Mouse (Mus musculus): ENCODE data around the gene Mfsd4b1. TPM values are rescaled to one million over a fixed set of nuclear protein-coding genes. Genes with fewer than 3 reads are reported as not detected.
A peak's percentile ranks its signal among the peaks of the same experiment; 100 is the strongest.

Mfsd4b1 gene
- polyA plus RNA-seq, 1 experiment from 2014 or later = 0.37 TPM

DNA sequence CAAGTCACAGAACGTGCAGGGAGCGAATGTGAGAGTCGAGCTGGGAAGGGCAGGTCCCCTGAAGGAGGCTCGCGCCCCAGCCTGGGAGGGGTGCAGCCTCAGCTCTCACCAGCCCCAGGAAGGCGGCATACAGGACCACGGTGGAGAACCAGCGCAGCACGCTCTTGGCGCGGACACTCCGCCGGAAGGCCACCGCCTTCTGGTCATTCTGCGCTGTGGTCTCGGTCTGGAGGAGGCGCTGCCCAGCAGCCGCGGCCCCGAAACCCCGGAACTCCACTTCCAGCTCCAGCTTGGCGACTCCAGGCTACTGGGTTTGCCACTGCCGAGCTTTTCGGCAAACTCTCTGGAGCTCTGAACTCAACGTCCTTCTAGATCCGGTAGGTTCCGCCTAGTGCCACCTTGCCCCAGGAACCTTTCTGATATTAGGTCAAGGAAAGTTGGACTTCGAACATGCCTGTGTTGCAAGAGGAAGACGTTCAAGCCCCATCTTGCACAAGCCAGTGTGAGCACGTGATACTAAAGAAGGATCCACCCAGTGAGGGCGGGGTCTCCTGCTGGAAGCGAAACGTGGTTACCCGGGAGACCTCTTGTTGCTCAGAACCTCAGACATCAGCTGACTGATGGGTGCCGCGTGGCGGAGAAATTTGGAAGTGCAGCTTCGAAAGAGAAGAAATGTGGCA lies 65.2 kb downstream of the Mfsd4b1 start, which contains the start of gene Mfsd4b3:
Gene Mfsd4b3 (minus strand): TSS at position 393 of the 680 bp plus-strand sequence.
- H3K9me3 ChIP-seq (replicated peaks) = no peaks in the 10 kb centered on the region
- H3K4me1 ChIP-seq = peaks cover 9% of the 10 kb centered on the region; the same call in 1 of the 2 replicates
- peak within 1 kb of the TSS; percentile 94 for H3K4me2 ChIP-seq (replicated peaks)
- H3K36me3 ChIP-seq = no peaks in the 10 kb centered on the region
- H3K27me3 ChIP-seq = no peaks in the 10 kb centered on the region
- peak within 1 kb of the TSS; percentile 26 for H3K9ac ChIP-seq
- under 1% methylated on average over 38 of the region's 38 CpGs for WGBS
- ATAC-seq (ENCODE audit: insufficient number of reproducible peaks, low FRiP score, low TSS enrichment, low read depth) = peak; percentile 98
- H3K27ac ChIP-seq (replicated peaks) = 0 out of 2 replicates have a peak within 1 kb of the TSS, but pooled peaks have one; percentile 48
- H3K4me3 ChIP-seq (replicated peaks) = peak within 1 kb of the TSS; percentile 53

DNA sequence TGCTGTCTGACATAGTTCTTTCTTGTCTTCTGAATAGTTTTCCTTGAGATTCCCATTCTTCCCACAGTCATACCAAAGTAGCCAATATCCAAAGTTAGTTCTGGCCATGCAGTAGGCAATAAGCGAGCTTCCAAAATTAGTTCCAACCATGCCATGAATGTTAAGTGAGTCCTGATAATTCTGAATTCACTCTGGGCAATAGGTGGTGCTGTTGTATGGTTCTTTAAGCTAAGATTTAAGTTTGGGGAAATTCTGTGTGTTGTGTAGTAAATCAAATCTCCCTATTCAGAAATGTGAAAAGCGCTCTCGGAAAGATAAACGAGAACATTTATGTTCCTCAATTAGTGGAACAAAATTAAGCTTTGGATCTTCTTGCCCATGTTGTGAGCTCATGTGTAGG lies 66.8 kb downstream of the Mfsd4b1 start:
- Histone ChIP-seq H3K4me3 (replicated peaks) (no peak overlapping the region), H3K4me2 (replicated peaks) (no peak overlapping the region), H3K27ac (replicated peaks) (no peak overlapping the region), H3K36me3 (no peaks in the 10 kb centered on the region), H3K27me3 (no peaks in the 10 kb centered on the region), H3K4me1 (peaks cover 9% of the 10 kb centered on the region; the same call in 1 of the 2 replicates), H3K9me3 (replicated peaks) (no peaks in the 10 kb centered on the region), H3K9ac (no peak overlapping the region)
- WGBS = 66% methylated on average over 4 of the region's 4 CpGs
- ATAC-seq (ENCODE audit: insufficient number of reproducible peaks, low FRiP score, low TSS enrichment, low read depth) = no peak

DNA sequence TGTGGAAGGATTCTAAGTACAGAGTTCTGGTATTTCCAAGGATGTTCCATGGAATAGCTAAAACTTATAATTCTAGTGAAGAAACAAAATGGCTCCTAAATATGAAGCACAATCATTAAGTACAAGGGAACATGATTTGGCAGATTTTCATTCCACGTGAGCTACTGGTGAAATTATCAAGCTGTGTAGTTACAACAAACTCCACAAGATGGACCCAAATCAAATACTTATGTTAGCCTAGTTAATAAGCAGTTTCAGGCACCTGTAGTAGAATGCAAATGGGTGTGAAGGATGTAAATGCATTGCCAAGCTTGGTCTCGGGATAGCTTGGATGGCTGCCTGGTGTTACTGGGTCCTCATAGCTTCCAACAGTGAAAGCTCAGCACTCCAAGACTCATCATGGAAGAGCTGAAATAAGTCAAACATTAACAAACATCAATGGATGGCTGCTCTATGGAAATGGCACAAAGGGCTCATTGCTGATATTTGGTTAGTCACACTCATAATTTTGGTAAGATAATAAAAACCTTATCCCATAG lies 68.7 kb downstream of the Mfsd4b1 start:
- no peaks in the 10 kb centered on the region for H3K27me3 ChIP-seq
- H3K36me3 ChIP-seq = no peaks in the 10 kb centered on the region
- ATAC-seq (ENCODE audit: insufficient number of reproducible peaks, low FRiP score, low TSS enrichment, low read depth) = no peak
- H3K9ac ChIP-seq = no peak overlapping the region
- H3K27ac ChIP-seq (replicated peaks) = no peak overlapping the region
- H3K9me3 ChIP-seq (replicated peaks) = no peaks in the 10 kb centered on the region
- no peak overlapping the region for H3K4me2 ChIP-seq (replicated peaks)
- no peak overlapping the region for H3K4me3 ChIP-seq (replicated peaks)
- 65% methylated on average over 2 of the region's 2 CpGs for WGBS
- peaks cover 9% of the 10 kb centered on the region; the same call in 1 of the 2 replicates for H3K4me1 ChIP-seq

DNA sequence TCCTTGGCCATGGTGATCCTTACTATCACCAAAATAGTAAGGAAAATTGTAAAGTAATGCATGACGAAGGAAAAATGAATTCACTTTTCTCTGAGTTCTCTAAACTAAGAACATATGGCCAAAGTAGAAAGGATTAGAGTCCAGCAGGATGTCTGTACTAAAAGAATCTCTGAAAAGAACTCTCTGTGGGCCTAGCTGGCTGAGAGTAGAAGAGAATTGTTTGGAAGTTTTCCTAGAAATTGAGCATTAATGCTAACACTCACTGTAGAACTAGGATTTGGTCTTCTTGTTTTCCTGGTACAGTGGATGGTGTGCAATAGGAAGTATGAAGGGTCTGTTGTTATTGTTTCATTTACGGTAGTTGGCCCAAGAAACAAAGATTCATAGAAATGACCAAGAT lies 69.9 kb downstream of the Mfsd4b1 start:
- Histone ChIP-seq H3K4me3 (replicated peaks) (no peak overlapping the region), H3K9me3 (replicated peaks) (no peaks in the 10 kb centered on the region), H3K9ac (no peak overlapping the region), H3K4me2 (replicated peaks) (no peak overlapping the region), H3K27ac (replicated peaks) (no peak overlapping the region), H3K27me3 (no peaks in the 10 kb centered on the region), H3K36me3 (no peaks in the 10 kb centered on the region), H3K4me1 (0 out of 2 replicates have a peak, but pooled peaks cover 6% of the 10 kb centered on the region)
- ATAC-seq (ENCODE audit: insufficient number of reproducible peaks, low FRiP score, low TSS enrichment, low read depth) = 0 out of 2 replicates have a peak, but pooled peaks have one; percentile 58
- 48% methylated on average over 2 of the region's 2 CpGs for WGBS

Other genes with a start within 250 kb of the Mfsd4b1 start
- gene Mfsd4b4, start 126.0 kb downstream of the Mfsd4b1 start, polyA plus RNA-seq (2015; fragmentation: Nextera tagmentation; extraction: Ambion mirVana) = 4.6 and 4.7 TPM in 2 replicates
- gene Mfsd4b2, start 98.3 kb downstream of the Mfsd4b1 start, polyA plus RNA-seq (2015; fragmentation: Nextera tagmentation; extraction: Ambion mirVana) = not detected in 2 replicates
- 0.51 and 0.75 TPM in 2 replicates for gene Mfsd4b3, start 65.1 kb downstream of the Mfsd4b1 start, polyA plus RNA-seq (2015; fragmentation: Nextera tagmentation; extraction: Ambion mirVana)
- gene Mfsd4b5, start 38.6 kb downstream of the Mfsd4b1 start, polyA plus RNA-seq (2015; fragmentation: Nextera tagmentation; extraction: Ambion mirVana) = 0.05 and 0.22 TPM in 2 replicates
- 6.6 and 8.0 TPM in 2 replicates for gene Slc16a10, start 117.0 kb upstream of the Mfsd4b1 start, polyA plus RNA-seq (2015; fragmentation: Nextera tagmentation; extraction: Ambion mirVana)
- gene Rpf2, start 221.8 kb upstream of the Mfsd4b1 start, polyA plus RNA-seq (2015; fragmentation: Nextera tagmentation; extraction: Ambion mirVana) = 52.7 and 54.9 TPM in 2 replicates
- 80.3 and 82.5 TPM in 2 replicates for gene Gtf3c6, start 232.8 kb upstream of the Mfsd4b1 start, polyA plus RNA-seq (2015; fragmentation: Nextera tagmentation; extraction: Ambion mirVana)